Mouse (Mus musculus) T-helper 2 cell (primary cell): ENCODE measurements around the gene Wdr5.
"Not testable (repeated sequence)": the region's sequence is repeated elsewhere in the genome, so short reads cannot be mapped to it uniquely, and the experiment has no call there.

Experiments used
- in situ Hi-C: fragments of 300-600 bp; cut with MboI, MseI; formaldehyde crosslinking; loops from one replicate; pipeline ENCODE4 v1.15.1; 2025; ENCODE audit warnings: high pct_unique_total_duplicates

Wdr5 gene

GRCm38 (mm10) chr2:27504113-27504885 is 10.7 kb upstream of the Wdr5 start:
- in situ Hi-C loops = no loop called here

GRCm38 (mm10) chr2:27505539-27505938 is 9.4 kb upstream of the Wdr5 start:
- in situ Hi-C loops = no loop called here

GRCm38 (mm10) chr2:27506658-27507057 is 8.3 kb upstream of the Wdr5 start:
- in situ Hi-C loops = not testable (repeated sequence)

- in situ Hi-C loops = no loop called here
Measured at GRCm38 (mm10) chr2:27507562-27507961, 7.4 kb upstream of the Wdr5 start, which contains the start of gene Brd3. Gene Brd3, minus strand, starts transcription at chr2:27507662.

DNA sequence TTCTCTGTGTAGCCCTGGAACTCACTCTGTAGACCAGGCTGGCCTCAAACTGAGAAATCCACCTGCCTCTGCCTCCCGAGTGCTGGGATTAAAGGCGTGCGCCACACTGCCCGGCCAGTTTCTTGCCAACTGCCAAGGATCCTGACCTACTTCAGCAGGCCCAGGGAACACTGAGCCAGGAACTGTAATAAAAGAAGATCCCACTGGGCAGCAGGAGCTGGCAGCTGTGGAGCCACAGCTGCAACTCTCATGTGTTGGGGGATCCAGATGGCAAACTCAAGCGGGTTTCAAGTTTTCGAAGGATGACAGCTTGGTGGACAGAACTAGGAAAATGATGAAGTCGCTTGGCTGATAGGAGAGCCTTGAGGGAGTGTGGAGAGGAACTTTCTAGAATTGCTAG is 4.3 kb upstream of the Wdr5 start:
- in situ Hi-C loops = no loop called here

GRCm38 (mm10) chr2:27512909-27513308 is 2.0 kb upstream of the Wdr5 start:
- in situ Hi-C loops = no loop called here

DNA sequence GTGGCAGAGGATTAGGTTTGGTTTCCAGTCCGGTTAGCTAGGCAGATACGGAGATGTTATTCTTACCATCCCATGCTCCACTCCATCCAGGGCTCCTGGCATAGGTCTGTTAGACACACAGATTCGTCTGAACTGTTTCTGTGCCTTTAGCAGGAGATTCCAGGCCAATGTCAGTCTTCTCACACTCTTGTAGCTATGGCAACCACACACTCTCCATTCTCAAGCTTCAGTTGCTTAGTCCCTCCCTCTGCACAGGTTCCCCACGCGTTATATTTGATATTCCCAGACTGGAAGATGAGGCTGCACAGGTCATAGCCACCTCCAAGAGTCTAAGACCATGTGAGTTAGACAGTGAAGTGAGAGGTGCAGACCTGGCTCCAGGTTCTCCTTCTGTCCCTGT is 1.1 kb upstream of the Wdr5 start:
- in situ Hi-C loops = no loop called here

GRCm38 (mm10) chr2:27515341-27516166 is 597 bp downstream of the Wdr5 start:
- in situ Hi-C loops = no loop called here

DNA sequence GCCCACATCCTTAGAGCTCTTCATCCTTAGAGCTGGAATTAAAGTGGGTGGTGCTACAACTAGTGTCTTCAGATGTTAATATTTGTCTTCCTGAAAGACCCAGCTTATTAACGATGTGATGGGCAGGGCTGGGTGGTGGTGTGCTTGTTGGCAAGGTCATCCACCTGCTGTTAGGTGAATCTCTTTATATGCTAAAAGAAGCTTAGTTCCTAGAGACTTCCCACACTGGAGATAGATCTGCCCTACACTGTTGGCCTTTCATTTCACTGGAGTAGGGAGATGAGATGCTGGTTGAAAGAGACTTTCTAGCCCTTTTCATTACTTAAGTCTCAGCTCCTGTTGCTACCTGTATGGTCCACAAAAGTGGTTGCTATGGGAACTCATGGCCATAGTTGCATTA is 1.3 kb downstream of the Wdr5 start:
- in situ Hi-C loops = no loop called here

DNA sequence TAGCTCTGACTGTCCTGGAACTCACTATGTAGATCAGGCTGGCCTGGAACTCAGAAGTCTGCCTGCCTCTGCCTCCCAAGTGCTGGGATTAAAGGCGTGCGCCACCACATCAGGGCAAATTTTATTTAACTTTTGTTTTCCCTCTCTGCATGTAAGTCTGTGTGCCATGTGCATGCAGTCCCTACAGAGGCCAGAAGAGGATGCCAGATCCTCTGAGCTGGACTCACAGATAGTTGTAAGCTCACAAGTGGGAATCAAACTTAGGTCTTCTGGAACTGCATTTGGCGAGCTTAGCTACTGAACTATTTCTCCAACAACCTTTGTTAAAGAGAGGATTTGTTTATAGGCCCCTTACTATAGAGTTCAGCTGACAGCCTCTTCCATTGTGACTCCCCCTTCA is 3.3 kb downstream of the Wdr5 start:
- in situ Hi-C loops = no loop called here

DNA sequence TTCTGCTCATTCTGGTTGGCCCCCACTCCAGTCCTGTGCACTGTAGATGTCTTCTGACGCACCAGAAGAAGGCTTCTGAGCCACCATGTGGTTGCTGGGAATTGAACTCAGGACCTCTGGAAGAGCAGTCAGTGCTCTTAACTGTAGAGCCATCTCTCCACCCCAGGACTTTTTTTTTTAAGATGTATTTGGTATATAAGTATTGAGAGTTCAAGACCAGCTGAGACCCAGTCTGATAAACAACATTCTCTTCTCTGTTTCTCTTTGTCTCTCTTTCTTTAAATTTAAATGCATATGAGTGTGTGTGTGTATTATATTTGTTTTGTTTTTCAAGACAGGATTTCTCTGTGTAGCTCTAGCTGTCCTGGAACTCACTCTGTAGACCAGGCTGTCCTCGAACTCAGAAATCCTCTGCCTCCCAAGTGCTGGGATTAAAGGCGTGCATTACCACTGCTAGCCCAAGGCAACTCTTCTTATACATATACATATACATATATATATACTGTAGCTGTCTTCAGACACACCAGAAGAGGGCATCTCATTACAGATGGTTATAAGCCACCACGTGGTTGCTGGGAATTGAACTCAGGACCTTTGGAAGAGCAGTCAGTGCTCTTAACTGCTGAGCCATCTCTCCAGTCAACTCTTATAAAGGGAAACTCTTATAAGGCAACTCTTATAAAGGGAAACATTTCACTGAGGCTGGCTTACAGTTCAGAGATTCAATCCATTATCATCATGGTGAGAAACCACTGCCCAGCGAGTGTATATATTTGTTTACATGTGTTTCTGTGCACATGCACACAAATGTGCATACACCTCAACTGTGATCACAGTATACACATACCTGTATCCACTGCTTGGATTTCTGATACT is 23.7 kb downstream of the Wdr5 start:
- in situ Hi-C loops = not testable (repeated sequence)

GRCm38 (mm10) chr2:27539336-27539735 is 24.4 kb downstream of the Wdr5 start:
- in situ Hi-C loops = no loop called here

- in situ Hi-C loops = no loop called here
Measured at GRCm38 (mm10) chr2:27539772-27540514, 25.0 kb downstream of the Wdr5 start.

DNA sequence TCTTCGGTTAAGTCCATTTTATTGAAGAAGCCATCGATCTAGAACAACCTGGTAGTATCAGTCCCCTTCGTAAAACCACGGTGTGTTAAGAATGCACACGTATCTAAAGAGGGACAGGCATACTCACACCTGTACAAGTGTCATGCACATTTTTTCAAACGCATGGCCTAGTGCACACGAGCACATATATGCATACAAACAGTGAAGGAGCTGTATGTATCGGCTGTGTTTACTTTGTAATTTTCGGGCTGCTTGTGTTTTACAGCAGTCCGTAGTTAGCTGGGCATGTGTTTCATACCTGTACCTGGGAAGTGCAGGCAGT is 25.5 kb downstream of the Wdr5 start:
- in situ Hi-C loops = no loop called here

DNA sequence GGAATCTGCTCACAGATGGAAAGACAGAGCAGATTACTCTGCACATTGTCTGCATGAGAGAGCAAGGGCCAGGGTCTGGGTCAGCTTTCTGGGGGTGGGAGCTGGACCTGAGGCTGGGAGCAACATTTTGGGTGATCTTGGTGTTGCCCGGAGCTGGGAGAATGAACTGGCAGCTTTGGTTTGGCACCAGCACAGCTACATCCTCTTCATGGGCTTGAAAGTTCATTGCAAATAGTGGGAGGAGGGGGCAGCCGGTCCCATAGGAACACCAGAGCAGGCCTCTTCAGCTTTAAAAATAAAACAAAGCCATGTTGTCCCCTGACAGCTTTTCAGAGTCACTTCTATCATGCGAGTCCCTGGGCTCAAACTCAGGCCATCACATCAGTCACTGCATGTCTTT is 26.3 kb downstream of the Wdr5 start:
- in situ Hi-C loops = no loop called here

GRCm38 (mm10) chr2:27544613-27545012 is 29.7 kb downstream of the Wdr5 start:
- in situ Hi-C loops = no loop called here

DNA sequence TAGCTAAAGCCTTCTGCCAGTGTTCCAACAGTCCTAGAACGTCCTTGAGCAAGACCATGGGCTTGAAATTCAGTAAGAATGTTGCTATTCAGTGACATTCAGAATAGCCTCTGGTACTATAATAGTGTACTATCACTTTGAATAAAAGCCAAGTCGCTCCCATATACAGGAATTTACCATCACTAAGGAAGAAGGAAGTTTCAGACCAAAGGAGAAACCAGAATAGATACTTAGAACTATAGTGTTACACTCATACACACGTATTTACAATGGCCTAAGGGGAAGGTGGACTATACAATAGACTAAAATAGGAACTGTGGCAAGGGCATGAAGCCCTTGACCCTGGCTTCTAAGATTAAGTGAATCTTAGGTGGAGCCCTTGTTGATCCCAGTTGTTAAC is 30.6 kb downstream of the Wdr5 start:
- in situ Hi-C loops = not testable (repeated sequence)

GRCm38 (mm10) chr2:27546041-27546440 is 31.1 kb downstream of the Wdr5 start:
- in situ Hi-C loops = not testable (repeated sequence)

GRCm38 (mm10) chr2:27547326-27547725 is 32.4 kb downstream of the Wdr5 start:
- in situ Hi-C loops = no loop called here

- in situ Hi-C loops = no loop called here
Measured at GRCm38 (mm10) chr2:27547986-27548385, 33.0 kb downstream of the Wdr5 start.

GRCm38 (mm10) chr2:27548664-27549369 is 33.9 kb downstream of the Wdr5 start:
- in situ Hi-C loops = no loop called here
